Mouse (Mus musculus) CD4-positive, CD25-positive, alpha-beta regulatory T cell, adult 2 months (primary cell): ENCODE measurements around the gene Eogt.

ENCODE experiments used
- DNase-seq: peaks from one replicate; pipeline ENCODE4 v3.0.0-alpha.2; 2012; ENCODE audit warnings: low read depth, low spot score

Eogt gene

DNA sequence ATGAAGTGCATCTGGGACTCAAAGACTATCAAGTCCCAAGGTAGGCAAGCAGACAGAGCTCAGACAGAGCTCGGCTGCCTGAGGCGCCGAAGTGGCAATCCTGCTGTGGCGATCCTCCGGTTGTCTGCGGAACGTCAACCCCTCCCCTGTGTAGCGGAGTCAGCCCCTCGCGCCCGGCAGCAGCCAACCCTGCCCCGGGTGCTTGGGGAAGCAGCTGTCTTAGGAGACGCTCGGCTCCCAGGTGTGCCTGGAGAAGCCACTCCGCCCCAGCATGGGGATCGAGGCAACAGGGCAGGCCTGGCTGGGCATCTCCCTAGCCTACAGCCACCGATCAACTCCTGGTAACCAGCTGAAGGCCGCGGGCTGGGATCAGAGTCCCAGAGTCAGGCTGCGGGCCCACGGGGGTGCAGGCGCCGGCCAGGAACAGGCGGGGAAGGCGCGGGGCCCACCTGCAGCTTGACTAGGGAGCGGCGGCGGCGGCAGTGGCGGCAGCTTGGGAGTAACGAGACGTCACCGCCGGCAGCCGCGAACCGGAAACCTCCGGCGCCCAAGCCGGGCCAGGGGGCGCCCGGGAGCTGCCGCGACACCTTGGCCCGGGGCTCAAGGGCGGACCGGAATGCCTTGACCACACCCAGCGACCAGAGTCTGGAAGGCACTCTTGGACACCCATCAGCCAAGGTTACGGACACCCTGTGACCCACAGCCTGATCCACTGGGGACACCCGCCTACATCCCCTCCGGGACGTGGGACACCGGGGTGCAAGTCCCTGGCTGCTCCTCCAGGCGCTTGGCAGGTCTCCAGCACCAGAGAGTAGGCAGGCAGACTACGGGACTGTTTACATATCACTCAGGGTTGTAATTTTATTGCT, at the start of gene Eogt:
Gene Eogt (minus strand): TSS at position 800 of the 869 bp plus-strand sequence.
- DNase-seq = peak; percentile 85

DNA sequence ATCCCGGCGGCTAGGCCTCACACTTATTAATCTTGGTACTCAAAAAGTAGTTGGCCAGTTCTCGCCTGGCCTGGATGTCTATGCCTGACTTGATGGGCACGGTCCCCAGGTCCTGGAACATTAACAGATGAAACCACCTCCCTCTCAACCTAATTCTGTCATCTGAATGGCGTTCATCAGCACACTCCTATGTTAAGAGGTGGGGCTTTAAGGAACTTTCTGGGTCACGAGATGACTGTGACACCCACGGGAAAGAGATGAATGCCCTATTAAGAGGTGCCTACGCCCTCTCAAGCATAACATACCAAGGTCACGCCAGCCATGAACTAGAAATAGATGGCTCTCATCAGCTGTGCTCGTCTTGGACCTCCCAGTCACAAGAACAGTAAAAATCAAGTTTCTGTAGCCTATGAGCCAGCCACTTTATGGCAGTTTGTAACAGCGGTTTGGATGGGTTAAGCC, 30.4 kb upstream of the Eogt start:
- DNase-seq = peak; percentile 72

DNA sequence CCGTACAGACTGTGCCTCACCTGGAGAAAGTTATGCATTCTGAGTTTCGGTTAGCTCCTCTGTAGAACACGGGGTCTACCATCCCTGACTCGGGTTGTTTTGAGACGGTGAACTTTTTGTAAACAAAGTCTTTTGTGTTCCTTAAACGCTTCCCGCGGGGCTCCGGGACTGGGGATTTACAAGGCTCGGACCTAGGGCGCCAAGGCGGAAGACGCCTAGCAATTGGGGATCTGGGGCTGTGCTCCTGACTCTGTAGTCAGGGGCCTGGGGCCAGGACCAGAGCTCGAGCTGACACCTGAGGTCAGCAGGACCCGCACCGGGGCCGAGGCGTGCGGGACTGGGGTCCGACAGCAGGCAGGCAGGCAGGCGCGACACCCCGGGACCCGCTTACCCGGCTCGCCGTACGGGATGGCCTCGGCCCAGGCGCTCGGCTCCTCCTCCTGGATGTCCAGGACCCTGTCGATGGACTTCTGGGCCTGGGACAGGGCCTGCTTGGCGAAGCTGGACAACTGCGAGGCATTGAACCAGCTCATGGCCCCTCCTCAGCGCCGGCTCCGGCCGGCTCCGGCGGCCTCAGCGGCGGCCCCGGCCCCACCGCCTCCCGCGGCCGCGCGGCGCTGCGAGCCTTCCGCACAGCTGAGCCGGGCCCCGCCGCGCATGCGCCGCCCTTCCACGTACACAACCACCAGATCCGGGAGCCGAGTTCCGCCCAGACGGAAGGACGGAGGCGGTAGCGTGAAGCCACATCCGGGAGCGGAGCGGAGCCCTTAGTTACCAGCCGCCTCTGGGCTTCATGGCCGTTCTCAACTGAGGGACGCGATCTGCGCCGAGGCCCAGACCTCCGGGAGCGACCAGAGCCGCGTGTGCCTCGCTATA, 29.7 kb upstream of the Eogt start, which contains the start of gene Tmf1:
Gene Tmf1 (minus strand): TSS at position 632 of the 876 bp plus-strand sequence.
- DNase-seq = peak; percentile 98

DNA sequence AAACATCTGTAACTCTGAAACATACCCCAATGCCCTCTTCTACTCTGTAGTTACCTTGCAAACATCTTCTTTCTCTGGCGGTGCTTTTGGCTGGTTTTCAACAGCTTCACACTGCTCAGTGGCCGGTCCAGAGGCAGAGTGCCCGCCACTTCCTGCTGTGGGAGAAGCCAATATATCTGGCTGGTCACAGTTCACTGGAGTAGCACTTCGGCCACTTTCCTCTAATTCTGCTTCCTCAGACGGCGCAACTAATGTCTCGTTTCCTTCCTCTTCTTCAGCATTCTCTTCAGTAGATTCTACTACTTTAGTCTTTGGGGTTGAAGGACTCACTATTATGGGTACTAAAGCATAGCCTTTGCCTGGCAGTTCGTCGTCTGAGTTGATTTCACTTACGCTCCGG, 26.7 kb upstream of the Eogt start:
- DNase-seq = no peak

DNA sequence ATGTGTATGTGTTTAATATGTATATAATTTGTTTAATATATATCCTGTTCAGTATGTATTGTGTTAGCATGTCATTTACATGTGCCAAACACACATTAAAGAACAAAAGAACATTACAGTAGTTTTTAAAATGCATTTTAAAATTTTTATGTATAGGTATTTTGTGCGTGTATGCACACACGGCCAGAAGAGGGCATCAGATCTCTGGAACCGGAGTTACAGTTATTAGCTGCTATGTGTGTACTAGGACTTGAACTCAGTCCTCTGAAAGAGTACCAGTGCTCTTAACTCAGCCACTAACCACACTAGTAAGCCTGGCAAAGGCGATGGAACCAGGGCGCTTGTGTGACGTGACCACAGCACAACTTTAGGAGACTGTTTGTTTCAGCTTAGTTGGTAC, 1.2 kb upstream of the Eogt start:
- DNase-seq = peak; percentile 51

DNA sequence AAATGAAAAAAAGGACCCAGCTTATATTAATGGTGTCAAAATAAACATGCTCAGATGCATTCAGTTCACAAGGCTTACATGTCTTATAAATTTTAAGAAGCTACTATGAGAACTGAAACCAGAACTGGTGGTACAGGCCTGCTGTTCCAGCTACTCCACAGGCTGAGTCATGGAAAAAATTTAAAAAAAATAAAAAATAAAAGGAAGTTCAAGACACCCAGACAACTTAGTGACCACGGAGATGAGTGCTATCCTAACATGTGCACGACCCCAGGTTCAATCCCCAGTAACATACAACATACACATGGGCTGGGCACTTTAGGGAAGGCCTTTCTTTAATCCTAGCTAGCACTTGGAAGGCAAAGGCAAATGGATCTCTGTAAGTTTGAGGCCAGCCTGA, 739 bp upstream of the Eogt start:
- DNase-seq = no peak

DNA sequence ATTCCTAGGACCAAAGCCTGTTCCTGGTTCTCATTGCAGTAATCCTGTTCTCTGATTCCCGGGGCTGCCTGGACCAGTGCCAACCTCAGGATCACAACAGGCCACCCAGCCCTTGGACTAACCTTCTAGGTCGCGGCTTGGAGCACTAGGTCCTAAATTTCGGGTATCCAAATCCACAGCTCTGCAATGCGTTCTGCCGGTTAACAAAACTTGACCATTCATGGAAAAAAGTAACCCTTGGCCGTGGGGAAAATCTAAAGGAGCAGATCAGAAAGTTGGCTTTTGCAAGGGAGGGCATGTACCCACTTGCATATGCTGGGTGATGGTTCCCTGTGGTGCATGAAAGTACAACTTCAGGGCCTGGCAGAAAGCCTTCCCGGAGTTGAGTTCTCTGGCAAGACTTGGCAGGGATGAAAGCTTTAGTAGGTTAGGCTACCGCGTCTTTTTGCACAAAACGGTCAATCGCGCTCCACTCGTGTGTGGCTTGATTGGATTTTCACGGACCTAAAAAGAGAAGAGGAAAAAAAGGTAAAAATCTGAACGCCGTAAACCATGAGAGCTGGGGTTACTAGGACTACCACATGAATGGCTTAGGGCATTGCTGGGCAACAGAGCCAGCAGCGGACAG, 1.1 kb downstream of the Eogt start:
- peak; percentile 6 for DNase-seq

DNA sequence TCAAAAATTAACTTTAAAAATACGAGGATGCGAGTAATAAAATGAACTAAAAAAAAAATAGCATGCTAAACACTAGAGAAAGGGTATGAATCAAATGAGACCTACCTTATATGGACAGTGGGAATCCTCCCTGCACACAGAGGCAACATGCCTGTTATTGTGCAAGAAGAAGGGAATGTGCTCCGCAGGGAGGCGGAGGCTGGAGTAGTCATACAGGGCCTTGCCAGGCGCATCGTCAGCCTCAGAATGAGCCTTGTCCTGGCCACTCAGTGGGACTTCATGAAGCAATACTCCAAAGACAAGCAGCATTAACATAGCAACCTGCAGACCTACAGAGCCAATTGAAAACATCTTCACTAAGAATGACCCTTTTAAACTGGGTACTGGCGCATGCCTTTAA, 3.8 kb downstream of the Eogt start:
- no peak for DNase-seq

DNA sequence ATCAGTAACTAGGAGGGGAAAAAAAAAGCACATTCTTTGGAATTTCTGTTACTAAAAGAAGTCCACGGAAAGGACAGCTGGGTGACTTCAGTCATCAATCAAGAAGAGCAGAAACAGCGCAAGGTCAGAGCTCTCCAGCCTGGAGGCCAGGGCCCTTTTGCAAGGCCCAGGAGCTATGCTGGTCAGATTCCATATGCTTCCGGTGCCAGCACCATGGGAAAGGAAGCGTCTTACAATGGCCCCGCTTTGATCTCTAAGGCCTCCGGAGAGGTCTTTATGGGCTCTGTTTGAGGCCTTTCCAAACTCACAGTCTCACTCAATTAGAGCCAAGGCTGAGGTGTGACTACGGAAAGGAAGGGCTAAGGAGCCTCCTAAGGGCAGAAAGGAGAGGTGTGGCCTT, 4.6 kb downstream of the Eogt start:
- DNase-seq = no peak

DNA sequence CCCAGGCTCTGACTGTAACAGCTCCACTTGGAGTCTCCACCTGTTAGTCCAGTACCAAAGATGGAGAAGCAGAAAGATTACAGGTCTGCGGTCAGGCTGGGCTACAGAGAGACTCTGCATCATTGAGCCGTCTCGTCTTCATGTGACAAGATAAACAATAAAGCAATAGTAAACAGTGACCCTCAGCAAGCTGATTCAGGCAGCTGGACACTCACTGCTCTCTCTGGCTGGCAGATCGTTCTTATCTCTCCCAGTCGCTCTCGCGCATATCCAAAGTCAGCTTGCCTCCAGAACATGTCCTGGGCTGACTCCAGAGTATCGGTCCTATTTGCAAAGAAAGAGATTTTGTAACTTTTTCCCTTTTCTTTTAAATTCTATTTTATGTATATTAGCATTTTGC, 6.4 kb downstream of the Eogt start:
- DNase-seq = no peak

DNA sequence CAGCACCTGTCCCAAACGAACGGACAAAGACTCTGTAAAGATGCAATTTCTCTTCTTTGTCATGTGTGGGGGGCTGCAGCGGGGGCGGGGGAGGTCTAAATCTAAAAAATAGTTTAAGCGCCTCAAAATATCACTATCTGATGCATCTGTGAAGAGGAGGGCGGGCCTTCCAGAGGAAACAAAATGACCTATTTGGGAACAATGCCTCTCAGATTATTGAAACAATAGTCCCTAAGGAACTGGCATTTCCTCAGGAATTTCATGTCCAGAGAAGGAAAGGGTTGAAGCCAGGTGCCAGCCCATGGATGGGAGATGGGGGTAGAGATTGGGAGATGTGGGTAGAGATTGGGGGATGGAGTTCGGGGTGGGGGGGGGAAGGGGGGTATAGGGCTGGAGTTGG, 7.2 kb downstream of the Eogt start:
- DNase-seq = no peak

DNA sequence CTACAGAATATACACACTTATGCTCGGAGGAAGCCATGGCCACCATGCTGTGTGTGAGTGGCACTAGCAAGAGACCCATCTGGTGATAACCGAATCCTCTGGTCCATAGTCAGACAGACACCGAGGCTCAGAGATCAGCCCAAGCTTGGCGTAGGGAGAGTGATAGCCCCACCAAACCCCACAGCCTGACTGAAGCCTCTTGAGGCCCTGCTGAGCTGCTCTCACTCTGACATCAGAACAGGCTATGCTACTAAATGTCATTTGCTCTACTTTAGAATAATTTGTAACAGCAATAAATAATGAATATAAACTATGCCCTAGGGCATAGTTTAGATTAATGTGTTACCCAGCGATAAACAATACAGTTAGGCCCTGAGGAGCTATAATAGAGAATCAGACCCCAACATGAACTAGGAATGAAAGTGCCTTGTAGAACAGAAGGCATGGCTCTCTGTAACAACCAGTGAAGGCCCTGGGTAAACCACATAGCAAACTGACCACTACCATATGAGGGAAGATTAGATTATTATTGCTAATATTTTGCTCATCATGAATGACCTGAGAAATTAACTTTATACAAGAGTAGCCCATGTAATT, 16.2 kb downstream of the Eogt start:
- DNase-seq = no peak

DNA sequence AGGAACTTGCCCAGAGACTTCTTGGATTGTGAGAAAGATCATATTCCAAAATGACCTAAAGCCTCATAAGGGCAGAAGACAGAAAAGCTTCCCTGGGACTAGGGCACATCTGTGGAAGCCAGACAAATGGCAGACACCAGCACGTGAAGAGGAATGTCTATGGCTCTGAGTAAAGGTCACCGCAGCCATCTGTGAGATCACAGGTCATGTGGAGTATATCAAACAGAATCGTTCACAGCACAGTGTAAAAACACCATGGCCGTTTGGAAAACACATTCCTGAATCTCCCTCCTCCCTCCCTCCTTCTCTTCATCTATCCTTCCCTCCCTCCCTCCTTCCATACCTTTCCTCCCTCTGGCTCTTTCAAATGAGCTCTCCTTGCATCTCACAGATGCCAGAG, 17.2 kb downstream of the Eogt start:
- DNase-seq = no peak

DNA sequence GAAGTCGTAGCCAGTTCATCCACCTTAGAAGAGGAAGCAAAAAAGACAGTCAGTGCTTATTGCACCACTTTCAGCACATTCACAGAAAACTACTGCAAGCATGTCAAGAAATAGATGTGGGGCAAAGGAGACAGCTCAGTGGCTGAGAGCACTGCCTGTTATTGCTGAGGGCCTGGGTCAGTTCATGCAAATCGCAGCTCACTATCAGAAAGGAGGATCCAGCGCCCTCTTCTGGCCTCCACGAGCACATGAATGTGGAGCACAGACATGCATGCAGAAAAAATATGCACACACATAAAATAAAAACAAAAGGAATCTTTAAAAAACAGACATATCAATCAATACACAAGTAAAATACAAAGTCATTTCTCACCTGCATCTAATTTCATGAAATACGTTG, 18.0 kb downstream of the Eogt start:
- DNase-seq = peak; percentile 19

DNA sequence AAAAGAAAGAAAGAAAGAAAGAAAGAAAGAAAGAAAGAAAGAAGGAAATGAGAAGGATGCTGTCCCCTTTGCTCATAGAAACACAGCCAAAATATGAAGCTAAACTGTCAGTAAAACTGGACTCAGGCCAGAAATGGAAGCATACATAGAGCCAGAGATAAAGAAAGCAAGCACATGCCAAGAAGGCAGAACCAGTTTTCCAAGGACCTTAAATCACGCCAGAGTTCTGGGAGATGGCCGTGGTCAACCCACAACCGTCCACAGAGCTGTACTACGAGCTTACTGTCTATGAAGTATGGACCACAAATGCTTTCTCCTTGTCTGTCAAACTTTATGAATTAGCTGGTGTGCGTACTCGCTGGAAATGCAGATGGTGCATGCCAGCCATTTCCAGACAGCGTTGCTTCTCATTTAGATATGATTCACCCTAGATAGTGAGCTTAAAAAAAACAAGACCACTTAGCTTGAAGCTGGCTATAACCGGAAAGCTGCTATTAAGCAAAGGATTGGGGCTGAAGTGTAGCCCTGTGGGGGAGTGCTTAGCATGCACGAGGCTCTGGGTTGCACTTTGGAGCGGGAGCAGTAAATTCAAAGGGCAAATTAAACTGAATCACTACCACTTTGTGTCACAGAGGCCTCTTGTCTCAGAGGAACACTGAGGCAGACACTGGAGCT, 24.5 kb downstream of the Eogt start:
- DNase-seq = no peak

DNA sequence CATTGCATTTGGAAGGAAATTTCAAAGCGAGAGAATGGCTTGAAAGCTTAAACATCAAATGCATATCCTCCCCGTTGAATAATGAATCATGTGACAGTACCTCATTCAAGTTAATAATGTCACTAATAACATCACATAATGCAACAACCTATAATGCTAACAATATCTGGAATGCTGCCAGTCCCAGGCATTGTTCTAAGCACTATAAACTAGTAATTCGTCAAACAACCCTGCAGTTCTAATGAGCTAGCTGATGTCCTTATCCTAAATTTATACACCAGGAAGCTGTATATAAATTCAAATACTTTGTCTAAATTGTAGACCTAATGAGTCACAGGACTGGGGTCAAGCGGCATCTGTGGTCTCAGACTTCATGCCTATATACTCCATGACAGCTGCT, 28.1 kb downstream of the Eogt start:
- DNase-seq = no peak

DNA sequence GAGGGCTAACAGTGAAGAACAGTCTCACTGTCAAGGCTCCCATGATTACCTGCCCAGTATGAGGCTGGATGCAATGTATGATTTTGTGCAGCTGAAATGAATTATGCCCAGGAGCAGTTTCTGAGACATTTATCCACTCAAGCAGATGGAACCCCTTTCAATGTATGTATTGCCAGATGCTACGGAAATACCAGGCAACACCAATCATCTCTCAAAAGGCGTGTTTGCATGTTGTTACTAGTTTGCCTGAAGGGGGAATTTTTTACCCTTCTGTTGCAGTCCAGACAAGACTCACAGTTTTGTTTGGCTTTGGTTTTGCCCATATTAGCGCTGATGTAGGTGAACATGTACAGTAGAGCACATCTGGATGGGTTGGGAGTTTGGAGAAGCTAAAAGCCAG, 30.7 kb downstream of the Eogt start:
- DNase-seq = no peak

DNA sequence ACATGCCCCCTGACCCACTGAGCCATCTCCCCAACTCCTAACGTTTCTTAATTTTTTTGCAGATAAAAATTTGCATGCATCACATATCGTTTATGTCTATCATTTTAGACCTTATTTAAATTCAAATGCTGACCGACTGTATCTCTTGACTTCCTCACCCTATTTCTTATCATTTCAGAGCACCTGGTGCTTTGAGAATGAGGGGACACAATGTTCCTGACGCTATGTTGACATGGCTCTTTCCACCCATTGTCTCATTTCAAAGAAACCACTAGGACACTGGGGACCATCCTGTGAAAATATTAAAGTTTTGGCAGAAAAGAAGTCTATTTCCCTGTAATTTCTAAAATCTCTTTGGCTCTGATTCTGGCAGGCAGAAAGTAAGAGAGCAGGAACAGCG, 32.1 kb downstream of the Eogt start:
- no peak for DNase-seq

DNA sequence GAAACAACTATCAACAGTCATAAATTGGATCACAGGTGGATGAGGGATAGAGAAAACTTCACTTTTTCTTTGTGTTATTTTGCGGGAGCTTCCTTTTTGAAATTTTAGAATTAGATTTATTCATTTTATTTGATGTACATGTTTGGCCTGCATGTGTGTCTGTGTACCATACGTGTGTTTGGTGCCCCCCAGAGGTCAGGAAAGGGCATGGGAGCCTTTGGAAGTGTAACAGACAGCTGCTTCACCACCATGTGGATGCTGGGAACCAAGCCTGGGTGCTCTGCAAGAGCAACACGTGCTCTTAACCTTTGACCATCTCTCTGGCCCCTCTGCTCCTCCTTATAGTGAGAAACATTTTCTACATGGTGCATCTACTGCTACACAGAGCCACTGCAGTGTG, 34.2 kb downstream of the Eogt start:
- peak; percentile 6 for DNase-seq

DNA sequence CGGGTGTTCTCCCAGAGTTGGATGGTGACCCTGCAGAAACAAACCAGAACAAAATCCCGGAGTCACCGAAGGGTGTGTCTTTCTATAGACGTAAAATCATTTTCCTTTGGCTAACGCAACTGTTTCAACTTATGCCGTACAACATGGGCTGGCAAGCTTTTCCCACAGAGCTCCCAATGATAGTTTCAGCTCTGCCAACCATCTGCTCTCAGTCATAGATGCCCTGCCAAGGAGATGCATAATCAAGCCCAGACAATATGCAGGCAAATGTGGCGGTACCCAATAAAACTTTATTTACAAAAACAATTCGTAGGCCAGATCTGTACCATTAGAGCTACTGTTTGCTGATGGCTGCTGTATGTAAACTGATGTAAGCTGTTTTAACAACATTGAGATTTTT, 36.8 kb downstream of the Eogt start:
- no peak for DNase-seq

DNA sequence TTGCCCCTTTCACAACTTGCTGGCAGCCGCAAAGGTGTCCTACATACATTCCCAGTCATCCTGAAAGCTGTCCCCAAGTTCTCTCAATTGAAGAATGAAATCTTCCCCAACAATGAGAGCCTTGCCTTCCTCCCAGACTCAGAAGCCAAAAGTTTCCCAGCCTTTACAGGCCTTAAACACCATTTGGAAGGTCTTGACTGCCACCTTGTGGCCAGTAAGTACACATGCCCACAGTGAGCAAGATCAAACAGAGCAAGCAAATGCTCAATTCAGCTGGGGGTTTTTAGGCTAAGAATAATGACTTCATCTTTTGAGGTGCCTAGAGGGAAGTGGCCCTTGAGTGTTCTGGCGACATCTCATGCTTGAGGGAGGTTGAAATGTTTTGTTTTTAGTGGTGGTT, 42.2 kb downstream of the Eogt start:
- DNase-seq = peak; percentile 77
